1 mouse cellular context compared by ENCODE assay signal in the genomic region with DNA sequence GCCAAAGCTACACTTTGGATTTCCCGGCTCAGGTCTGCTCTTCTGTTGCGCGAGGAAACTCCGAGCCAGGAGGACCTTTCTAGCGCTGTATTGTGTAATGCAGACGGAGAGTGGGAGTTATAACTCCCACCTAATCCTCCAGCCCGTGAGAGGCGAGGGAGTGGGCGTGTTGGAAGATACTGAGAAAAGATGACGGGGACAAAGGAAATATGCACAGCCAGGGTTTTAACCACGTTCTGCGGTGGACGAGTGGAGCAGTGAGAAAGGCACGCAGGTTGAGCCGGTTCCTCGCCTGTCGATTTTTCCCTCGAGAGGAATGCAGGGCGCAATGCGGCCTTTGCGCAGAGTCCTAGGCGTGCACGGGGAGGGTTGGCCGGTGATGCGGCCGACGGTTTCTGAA.
TF ChIP-seq lines count a peak whose summit lies in the region.

No protein-coding gene starts in this region.

TF ChIP-seq in CH12.LX, 34 proteins besides CTCF, POLR2A, EP300 and RAD21 (continued from another document):
- TF ChIP-seq IRF4 (IDR thresholded peaks at IDR 0.05; ENCODE audit: low read depth, low read length) (no peak), SIN3A (IDR thresholded peaks at IDR 0.05; ENCODE audit: low read length) (peak; percentile 38; the same call in 1 of the 2 replicates), MXI1 (IDR thresholded peaks at IDR 0.05; ENCODE audit: low read depth, low read length) (peak; percentile 50; the same call in 1 of the 2 replicates)
